Mouse (Mus musculus): ENCODE results near the gene Csnk2b. TPM values are rescaled to one million over a fixed set of nuclear protein-coding genes. Genes with fewer than 3 reads are reported as not detected.

Gene Csnk2b
- polyA plus RNA-seq, 1 experiment from 2014 or later, result 291 TPM

GRCm38 (mm10) chr17:35077786-35078233 is 44.0 kb downstream of the Csnk2b start, which contains the start of gene Ly6g6d:
Gene Ly6g6d (minus strand): TSS chr17:35078065.
- DNase-seq (peak; percentile 60), ATAC-seq (ENCODE audit: insufficient read depth) (peak; percentile 75)
- peak within 1 kb of the TSS; percentile 44 for H3K9ac ChIP-seq
- H3K9me3 ChIP-seq (ENCODE audit: low read depth, low read length), result no peaks in the 10 kb centered on the region
- peak within 1 kb of the TSS; percentile 21 for H3K4me3 ChIP-seq (ENCODE audit: low read depth, low read length)
- no peaks in the 10 kb centered on the region for H3K27me3 ChIP-seq (ENCODE audit: insufficient read depth, low read length)
- WGBS, result 10% methylated on average over 14 of the region's 14 CpGs
- 0 out of 2 replicates have a peak, but pooled peaks cover 4% of the 10 kb centered on the region for H3K4me1 ChIP-seq (ENCODE audit: insufficient read depth)
- H3K36me3 ChIP-seq (ENCODE audit: insufficient read depth), result no peaks in the 10 kb centered on the region
- peak within 1 kb of the TSS; percentile 54 for H3K4me2 ChIP-seq
- H3K27ac ChIP-seq (ENCODE audit: low read depth), result peak within 1 kb of the TSS; percentile 69; the same call in 1 of the 2 replicates
- TF ChIP-seq CTCF (IDR thresholded peaks at IDR 0.05; ENCODE audit: low read depth), result peak; percentile 65

- WGBS, result 33% methylated on average over 2 of the region's 2 CpGs
- H3K4me1 ChIP-seq (ENCODE audit: insufficient read depth), result 0 out of 2 replicates have a peak, but pooled peaks cover 4% of the 10 kb centered on the region
- H3K36me3 ChIP-seq (ENCODE audit: insufficient read depth), result no peaks in the 10 kb centered on the region
- ATAC-seq (ENCODE audit: insufficient read depth) (no peak), DNase-seq (no peak)
- H3K4me2 ChIP-seq, result peak overlapping the region; percentile 54
- peak overlapping the region; percentile 21 for H3K4me3 ChIP-seq (ENCODE audit: low read depth, low read length)
- no peaks in the 10 kb centered on the region for H3K27me3 ChIP-seq (ENCODE audit: insufficient read depth, low read length)
- no peaks in the 10 kb centered on the region for H3K9me3 ChIP-seq (ENCODE audit: low read depth, low read length)
- TF ChIP-seq CTCF (IDR thresholded peaks at IDR 0.05; ENCODE audit: low read depth), result no peak
- H3K27ac ChIP-seq (ENCODE audit: low read depth), result peak overlapping the region; percentile 69; the same call in 1 of the 2 replicates
- peak overlapping the region; percentile 44 for H3K9ac ChIP-seq
These were observed 44.6 kb downstream of the Csnk2b start for GRCm38 (mm10) chr17:35077285-35077684.

- 26% methylated on average over 10 of the region's 10 CpGs for WGBS
These were observed 45.2 kb downstream of the Csnk2b start, which contains the start of gene Ly6g6e for GRCm38 (mm10) chr17:35076507-35077176. Gene Ly6g6e (plus strand): TSS chr17:35076902.

GRCm38 (mm10) chr17:35074097-35074496 is 47.8 kb downstream of the Csnk2b start:
- no peak for DNase-seq
- TF ChIP-seq CTCF (IDR thresholded peaks at IDR 0.05; ENCODE audit: low read depth), result no peak
- H3K4me2 ChIP-seq, result no peak overlapping the region
- H3K4me3 ChIP-seq (ENCODE audit: low read depth, low read length), result no peak overlapping the region
- no peak overlapping the region for H3K9ac ChIP-seq
- H3K36me3 ChIP-seq (ENCODE audit: insufficient read depth), result no peaks in the 10 kb centered on the region
- 0 out of 2 replicates have a peak, but pooled peaks cover 4% of the 10 kb centered on the region for H3K4me1 ChIP-seq (ENCODE audit: insufficient read depth)
- no peak overlapping the region for H3K27ac ChIP-seq (ENCODE audit: low read depth)
- WGBS, result 47% methylated on average over 17 of the region's 17 CpGs
- ATAC-seq (ENCODE audit: insufficient read depth), result no peak
- H3K9me3 ChIP-seq (ENCODE audit: low read depth, low read length), result no peaks in the 10 kb centered on the region
- no peaks in the 10 kb centered on the region for H3K27me3 ChIP-seq (ENCODE audit: insufficient read depth, low read length)

More at GRCm38 (mm10) chr17:35076507-35077176, 45.2 kb downstream of the Csnk2b start, which contains the start of gene Ly6g6e:
- Histone ChIP-seq H3K4me2 (peak within 1 kb of the TSS; percentile 54), H3K4me3 (ENCODE audit: low read depth, low read length) (peak within 1 kb of the TSS; percentile 21), H3K27ac (ENCODE audit: low read depth) (peak within 1 kb of the TSS; percentile 69; the same call in 1 of the 2 replicates), H3K9ac (peak within 1 kb of the TSS; percentile 44), H3K4me1 (ENCODE audit: insufficient read depth) (0 out of 2 replicates have a peak, but pooled peaks cover 4% of the 10 kb centered on the region), H3K9me3 (ENCODE audit: low read depth, low read length) (no peaks in the 10 kb centered on the region), H3K27me3 (ENCODE audit: insufficient read depth, low read length) (no peaks in the 10 kb centered on the region), H3K36me3 (ENCODE audit: insufficient read depth) (no peaks in the 10 kb centered on the region)
- ATAC-seq (ENCODE audit: insufficient read depth) (no peak), DNase-seq (no peak)
- no peak for TF ChIP-seq CTCF (IDR thresholded peaks at IDR 0.05; ENCODE audit: low read depth)

GRCm38 (mm10) chr17:35071454-35071853 is 50.4 kb downstream of the Csnk2b start:
- no peak overlapping the region for H3K9ac ChIP-seq
- 68% methylated on average over 9 of the region's 9 CpGs for whole genome bisulfite sequencing
- peak overlapping the region; percentile 76 for H3K27ac ChIP-seq (ENCODE audit: low read depth)
- no peak for TF ChIP-seq CTCF (IDR thresholded peaks at IDR 0.05; ENCODE audit: low read depth)
- H3K4me1 ChIP-seq (ENCODE audit: insufficient read depth), result no peaks in the 10 kb centered on the region
- ATAC-seq (ENCODE audit: insufficient read depth) (no peak), DNase-seq (no peak)
- H3K9me3 ChIP-seq (ENCODE audit: low read depth, low read length), result no peaks in the 10 kb centered on the region
- no peak overlapping the region for H3K4me3 ChIP-seq (ENCODE audit: low read depth, low read length)
- peaks cover 7% of the 10 kb centered on the region for H3K27me3 ChIP-seq (ENCODE audit: insufficient read depth, low read length)
- no peak overlapping the region for H3K4me2 ChIP-seq
- no peaks in the 10 kb centered on the region for H3K36me3 ChIP-seq (ENCODE audit: insufficient read depth)

- H3K27me3 ChIP-seq (ENCODE audit: insufficient read depth, low read length), result peaks cover 12% of the 10 kb centered on the region
- ATAC-seq (ENCODE audit: insufficient read depth), result 0 out of 2 replicates have a peak, but pooled peaks have one; percentile 38
- no peaks in the 10 kb centered on the region for H3K9me3 ChIP-seq (ENCODE audit: low read depth, low read length)
- peak; percentile 56 for DNase-seq
- no peak overlapping the region for H3K9ac ChIP-seq
- TF ChIP-seq CTCF (IDR thresholded peaks at IDR 0.05; ENCODE audit: low read depth), result peak; percentile 28; the same call in 1 of the 2 replicates
- no peak overlapping the region for H3K4me2 ChIP-seq
- WGBS, result 39% methylated on average over 6 of the region's 6 CpGs
- H3K36me3 ChIP-seq (ENCODE audit: insufficient read depth), result no peaks in the 10 kb centered on the region
- H3K27ac ChIP-seq (ENCODE audit: low read depth), result peak overlapping the region; percentile 76
- H3K4me3 ChIP-seq (ENCODE audit: low read depth, low read length), result no peak overlapping the region
- no peaks in the 10 kb centered on the region for H3K4me1 ChIP-seq (ENCODE audit: insufficient read depth)
These were observed 51.2 kb downstream of the Csnk2b start for GRCm38 (mm10) chr17:35070556-35071229.

Measured in lung, embryonic 14.5 days (tissue).